Mouse (Mus musculus) small intestine, adult 2 months (tissue): ENCODE results near the gene Tcl1b5.
"Not testable (repeated sequence)": the region's sequence is repeated elsewhere in the genome, so short reads cannot be mapped to it uniquely, and the experiment has no call there.

ENCODE experiments used
- CTCF ChIP-seq: fragments of 200-500 bp; IDR thresholded peaks from 2 replicates; pipeline ENCODE4 v1.5.1; 2012; ENCODE audit warnings: low read depth, mild to moderate bottlenecking, control low read depth, inconsistent platforms, low read length, moderate library complexity, mixed read lengths; ENCODE audit not compliant: insufficient replicate concordance, insufficient read length; ENCODE audit errors: extremely low read depth
- POLR2A ChIP-seq: fragments of 200-500 bp; IDR thresholded peaks from 2 replicates; pipeline ENCODE4 v1.6.1; 2012; ENCODE audit warnings: low read depth, mild to moderate bottlenecking, control low read depth, inconsistent platforms, low read length, moderate library complexity

DNA sequence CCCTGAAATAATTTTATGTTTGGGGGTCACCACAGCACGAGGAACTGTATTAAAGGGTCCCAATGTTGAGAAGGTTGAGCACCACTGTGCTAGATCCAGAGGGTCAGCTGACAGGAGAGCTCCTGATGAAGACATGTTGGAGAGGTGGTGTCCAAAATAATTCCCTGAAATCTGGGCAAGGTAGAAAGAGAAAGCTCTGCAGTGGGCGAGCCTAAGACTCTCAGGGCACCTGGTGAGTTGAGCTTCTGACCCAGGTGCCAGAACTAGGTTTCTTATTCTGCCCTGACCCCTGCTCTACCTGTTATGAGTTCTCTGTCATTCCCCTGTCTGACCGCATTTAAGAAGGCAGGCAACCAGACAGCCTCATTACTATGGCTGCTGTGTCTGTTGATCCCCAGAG is at the start of gene Tcl1b5:
- TF ChIP-seq CTCF, POLR2A: not testable (repeated sequence)
